Mouse (Mus musculus) spleen, adult 18-20 months (tissue): ENCODE measurements around the gene En2.

ENCODE experiments used
- DNase-seq, 2 experiments: peaks; one replicate each; pipeline ENCODE4 v3.0.0; 2022; ENCODE audit warnings: mixed read lengths in 2 of 2

En2 gene

DNA sequence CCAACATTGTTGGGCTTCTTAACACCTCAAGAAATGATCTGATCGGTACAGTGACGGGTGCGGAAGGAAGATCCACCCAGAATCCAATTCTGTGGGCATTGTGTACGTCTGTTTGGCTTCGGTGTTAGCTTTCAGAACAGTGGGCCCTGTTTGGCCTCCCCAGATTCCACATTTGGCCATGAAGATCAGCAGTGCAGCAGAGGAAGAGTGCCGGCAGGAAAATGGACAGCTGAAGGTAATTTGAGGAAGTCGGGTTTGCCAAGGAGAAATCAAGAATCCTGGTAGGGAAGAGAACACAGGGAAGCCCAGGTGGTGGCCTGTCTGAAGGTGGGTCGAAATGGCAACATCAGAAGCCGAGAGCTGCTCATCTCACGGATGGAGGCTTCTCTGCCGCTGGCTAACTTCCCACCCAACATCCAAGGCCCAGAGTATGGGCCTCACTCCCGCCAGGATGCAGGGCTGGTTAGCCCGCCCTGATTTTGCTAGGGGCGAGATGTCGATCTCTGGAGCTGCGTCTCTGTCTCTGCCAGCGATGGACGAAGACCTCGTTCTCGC, 4.0 kb upstream of the En2 start:
- DNase-seq = no peak

- no peak for DNase-seq
These were observed 3.5 kb upstream of the En2 start for GRCm38 (mm10) chr5:28161938-28162402.

DNA sequence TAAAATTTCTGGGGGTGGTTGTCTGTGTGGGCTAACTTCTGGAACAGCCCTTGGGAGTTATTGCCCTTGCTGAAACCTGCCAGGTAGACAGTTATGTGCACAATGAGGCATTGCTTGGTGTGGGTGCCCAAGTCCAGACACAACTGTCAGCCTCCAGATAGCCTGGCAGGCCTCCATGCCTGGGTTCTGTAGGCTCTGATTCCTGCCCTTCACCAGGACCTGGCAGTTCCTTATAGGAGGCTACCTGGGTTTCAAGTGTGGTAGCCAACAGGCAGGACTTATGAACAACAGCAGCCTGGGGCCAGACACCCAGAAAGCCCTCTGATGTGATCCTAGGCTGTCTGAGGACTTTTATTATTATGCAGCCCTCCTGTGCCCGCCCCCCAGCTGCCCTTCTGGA, 1.6 kb upstream of the En2 start:
- DNase-seq = no peak

- DNase-seq = peak in 1 of 2 experiments; percentile 23
These were observed 1.1 kb downstream of the En2 start for GRCm38 (mm10) chr5:28166256-28167231.

- no peak for DNase-seq
These were observed 2.2 kb downstream of the En2 start for GRCm38 (mm10) chr5:28167611-28168252.

DNA sequence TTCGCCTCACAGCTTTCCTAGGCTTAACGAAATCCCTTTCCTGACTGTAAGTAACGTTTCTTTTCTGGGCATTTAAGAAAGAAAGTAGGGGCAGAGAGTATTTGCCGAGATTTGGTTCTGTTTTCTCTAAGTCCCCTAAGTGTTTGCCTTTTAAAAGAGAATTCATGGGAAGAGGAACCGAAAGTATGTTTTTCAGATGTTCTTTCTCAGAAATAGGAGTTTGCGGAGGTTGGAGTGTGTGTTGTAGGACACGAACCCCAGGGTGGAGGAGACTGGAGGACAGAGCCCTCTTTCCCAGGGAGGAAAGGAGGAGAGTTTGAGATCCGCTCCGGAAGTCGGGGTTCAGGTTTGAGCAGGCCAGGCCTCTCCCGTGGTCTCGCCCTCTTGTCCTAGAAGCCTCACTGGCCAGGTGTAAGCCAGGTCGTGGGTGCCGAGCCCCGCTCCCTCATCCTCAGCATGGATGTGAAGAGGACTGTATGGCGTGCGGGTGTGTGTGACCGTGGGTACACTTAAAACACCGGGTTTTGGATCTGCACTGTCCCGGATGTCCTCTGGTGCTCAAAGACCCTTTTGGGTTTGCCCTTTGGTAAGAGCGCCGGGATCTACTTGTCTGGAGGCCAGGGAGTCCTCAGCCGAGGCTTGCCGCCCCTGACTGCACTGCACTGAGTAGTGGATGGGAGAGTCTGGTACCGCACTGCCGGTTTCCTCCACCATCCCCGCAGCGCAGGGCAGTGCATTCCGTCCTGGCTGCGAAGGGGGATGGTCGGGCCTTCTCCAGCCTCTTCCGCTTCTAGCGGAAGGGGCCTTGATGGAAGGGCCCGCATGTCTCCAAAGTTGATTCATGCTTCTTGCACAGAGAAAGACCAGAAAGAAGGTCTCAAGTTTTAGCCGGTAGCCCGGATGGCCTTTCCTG, 3.0 kb downstream of the En2 start:
- peak in 1 of 2 experiments; percentile 6 for DNase-seq

DNA sequence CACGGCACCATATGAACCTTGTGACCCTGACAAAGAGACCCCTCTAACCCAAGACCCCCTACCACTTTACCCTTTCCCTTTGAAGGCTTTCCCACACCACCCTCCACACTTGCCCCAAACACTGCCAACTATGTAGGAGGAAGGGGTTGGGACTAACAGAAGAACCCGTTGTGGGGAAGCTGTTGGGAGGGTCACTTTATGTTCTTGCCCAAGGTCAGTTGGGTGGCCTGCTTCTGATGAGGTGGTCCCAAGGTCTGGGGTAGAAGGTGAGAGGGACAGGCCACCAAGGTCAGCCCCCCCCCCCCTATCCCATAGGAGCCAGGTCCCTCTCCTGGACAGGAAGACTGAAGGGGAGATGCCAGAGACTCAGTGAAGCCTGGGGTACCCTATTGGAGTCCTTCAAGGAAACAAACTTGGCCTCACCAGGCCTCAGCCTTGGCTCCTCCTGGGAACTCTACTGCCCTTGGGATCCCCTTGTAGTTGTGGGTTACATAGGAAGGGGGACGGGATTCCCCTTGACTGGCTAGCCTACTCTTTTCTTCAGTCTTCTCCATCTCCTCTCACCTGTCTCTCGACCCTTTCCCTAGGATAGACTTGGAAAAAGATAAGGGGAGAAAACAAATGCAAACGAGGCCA, 3.8 kb downstream of the En2 start:
- DNase-seq = no peak

- no peak for DNase-seq
These were observed 4.6 kb downstream of the En2 start for GRCm38 (mm10) chr5:28170081-28170480.

- DNase-seq = no peak
These were observed 5.4 kb downstream of the En2 start for GRCm38 (mm10) chr5:28170892-28171291.

GRCm38 (mm10) chr5:28171667-28172066, 6.2 kb downstream of the En2 start:
- no peak for DNase-seq

- DNase-seq = no peak
These were observed 6.9 kb downstream of the En2 start for GRCm38 (mm10) chr5:28172261-28172920.

DNA sequence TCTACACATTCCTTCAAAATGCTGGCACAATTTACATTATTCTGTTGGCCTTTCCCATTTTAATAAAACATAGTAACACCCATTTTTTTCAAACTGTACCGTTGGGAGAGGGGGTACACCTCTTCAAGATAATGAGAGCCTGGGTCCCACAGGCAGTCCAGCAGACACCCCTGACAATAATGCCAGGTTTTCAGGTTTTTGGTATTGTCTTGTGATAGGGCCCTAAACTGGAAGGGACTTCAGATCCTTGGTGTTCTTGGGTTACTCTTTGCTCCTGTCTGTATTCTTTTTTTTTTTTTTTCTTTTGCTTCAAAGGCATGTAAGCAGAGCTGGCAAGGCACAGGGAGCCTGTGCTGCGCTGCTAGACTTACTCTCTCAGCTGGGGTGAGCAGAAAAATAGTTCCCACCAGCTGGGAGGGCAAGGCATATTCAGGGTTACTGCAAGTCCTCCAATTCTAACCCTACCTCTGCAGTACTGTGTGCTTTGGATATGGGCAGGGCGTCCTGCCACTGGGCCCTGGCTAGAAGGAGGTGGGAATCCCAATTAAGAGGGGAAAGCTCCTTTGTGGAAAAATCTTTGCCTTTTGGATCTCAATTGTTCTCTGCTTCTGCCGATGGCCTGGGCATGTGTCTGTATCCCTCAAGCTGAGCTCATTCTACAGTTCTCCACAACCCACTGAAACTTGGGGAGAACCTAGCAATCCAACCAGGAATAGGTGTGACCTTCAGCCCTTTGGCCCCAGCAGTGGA, 7.6 kb downstream of the En2 start:
- no peak for DNase-seq

- no peak for DNase-seq
These were observed 8.2 kb downstream of the En2 start for GRCm38 (mm10) chr5:28173674-28174073.

GRCm38 (mm10) chr5:28174086-28174485, 8.6 kb downstream of the En2 start:
- DNase-seq = no peak

DNA sequence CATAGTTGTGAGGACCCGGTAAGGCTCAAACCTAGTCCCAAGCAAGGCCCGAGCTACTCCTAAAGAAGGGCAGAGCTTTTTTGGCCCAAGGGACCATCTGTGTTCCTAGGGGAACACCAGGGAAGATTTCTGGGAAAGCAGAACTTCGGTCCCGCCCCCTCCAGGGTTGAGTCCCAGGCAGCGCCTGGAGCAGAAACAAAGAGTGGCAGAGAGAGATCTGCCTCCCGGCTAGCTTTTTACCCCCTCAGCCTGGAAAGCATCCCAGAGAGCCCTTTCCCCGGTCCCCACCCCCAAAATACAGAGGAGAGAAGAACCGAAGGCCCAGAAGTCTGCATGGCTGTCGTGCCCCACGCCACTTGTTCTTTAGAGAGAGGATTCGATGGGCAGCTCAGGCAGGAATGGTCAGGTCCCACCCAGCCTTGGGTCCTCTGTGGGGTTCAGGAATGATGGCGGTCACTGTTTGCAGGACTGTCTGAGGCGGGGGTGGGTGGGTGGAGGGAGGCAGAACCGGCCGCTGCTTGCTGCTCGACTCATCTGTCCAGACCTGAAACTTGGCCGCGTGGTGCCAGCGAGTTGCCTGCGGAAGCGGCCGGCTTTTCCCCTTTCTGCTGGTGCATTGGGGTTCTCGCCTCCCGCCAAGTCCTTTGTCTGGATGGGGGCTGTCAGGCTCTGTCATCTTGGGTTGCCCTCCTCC, 9.5 kb downstream of the En2 start:
- no peak for DNase-seq

DNA sequence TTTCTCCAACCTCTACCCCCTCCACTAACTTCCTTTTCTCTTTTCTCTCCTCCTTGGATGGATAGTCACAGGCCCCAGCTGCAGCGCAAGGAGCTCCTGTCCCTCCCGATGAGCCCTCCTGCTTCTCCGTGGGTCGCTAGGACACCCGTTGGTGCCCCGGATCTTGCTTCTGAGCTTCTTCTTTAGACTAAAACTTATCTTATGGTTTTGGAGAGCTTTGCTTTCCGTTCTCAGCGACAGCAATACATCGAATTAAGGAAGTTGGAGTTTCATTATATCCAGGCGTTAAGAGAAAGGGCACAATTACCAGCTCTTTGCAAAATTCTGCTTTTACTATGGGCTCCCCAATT, 10.1 kb downstream of the En2 start:
- DNase-seq = no peak

GRCm38 (mm10) chr5:28176023-28176422, 10.5 kb downstream of the En2 start:
- DNase-seq = no peak

DNA sequence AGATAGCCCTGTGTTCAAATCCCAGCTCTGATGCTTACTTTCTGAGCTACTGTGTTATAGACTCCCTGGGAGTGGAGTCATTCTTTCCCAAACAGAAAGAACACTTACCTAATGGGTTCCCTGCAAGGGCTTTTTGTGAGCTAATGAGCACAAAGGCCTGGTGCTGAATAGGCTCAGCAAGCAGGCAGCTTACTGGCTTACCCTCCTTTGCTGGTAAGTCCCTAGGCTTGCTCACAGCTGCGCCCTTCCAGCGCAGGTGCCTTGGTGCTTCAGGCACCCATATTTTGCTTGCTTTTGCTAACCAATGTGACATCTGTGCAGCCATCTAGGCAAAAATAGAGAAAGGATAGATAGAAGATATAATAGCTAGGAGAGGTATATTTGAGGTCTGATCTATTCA, 11.1 kb downstream of the En2 start:
- DNase-seq = no peak

- DNase-seq = no peak
These were observed 12.8 kb downstream of the En2 start for GRCm38 (mm10) chr5:28178322-28178721.

DNA sequence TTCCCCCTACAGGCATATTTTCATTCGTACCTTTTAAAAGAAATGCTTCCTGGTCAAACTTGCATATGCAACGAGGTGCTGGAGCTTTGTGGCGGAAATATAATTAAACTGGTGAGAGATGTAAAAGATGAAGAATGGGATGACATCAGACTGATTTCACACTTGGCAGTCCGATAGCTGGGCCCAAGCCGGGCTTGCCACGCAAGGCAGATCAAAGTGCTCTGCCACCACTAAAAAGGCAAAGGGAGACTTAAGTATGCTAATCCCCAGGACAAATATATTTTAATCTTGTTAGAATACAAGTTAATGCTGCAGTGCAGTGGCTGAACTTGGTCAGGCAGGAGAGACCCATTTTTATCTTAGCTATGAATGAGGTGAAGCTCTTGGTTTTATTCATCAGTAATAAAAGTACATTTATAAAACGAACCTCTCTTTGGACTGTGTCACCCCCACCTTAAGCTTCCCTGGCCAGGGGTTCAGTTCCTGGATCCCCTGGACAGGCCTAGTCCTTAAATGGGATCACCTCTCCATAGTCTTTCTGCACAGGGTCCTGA, 13.8 kb downstream of the En2 start:
- DNase-seq = no peak
